Mouse (Mus musculus) heart, adult 9 months (tissue): Measurements from ENCODE around the gene Evx1.

Source experiments
- DNase-seq, 2 experiments: peaks; one replicate each; pipeline ENCODE4 v3.0.0; 2022; ENCODE audit warnings: low spot score in 2 of 2

Evx1 gene

GRCm38 (mm10) chr6:52313391-52314303 is at the start of gene Evx1:
Gene Evx1 (plus strand): TSS chr6:52313498.
- no peak for DNase-seq

GRCm38 (mm10) chr6:52264106-52264790 is 49.0 kb upstream of the Evx1 start:
- DNase-seq = no peak

GRCm38 (mm10) chr6:52265306-52265912 is 47.9 kb upstream of the Evx1 start:
- no peak for DNase-seq

GRCm38 (mm10) chr6:52265913-52266665 is 47.2 kb upstream of the Evx1 start:
- DNase-seq = no peak

- DNase-seq = no peak
Observed at GRCm38 (mm10) chr6:52266666-52266985, 46.7 kb upstream of the Evx1 start.

- no peak for DNase-seq
Observed at GRCm38 (mm10) chr6:52267221-52267620, 46.1 kb upstream of the Evx1 start.

- no peak for DNase-seq
Observed at GRCm38 (mm10) chr6:52267691-52268090, 45.6 kb upstream of the Evx1 start.

GRCm38 (mm10) chr6:52268341-52268740 is 45.0 kb upstream of the Evx1 start:
- no peak for DNase-seq

GRCm38 (mm10) chr6:52268756-52269155 is 44.5 kb upstream of the Evx1 start:
- no peak for DNase-seq

- DNase-seq = peak in 1 of 2 experiments; percentile 31
Observed at GRCm38 (mm10) chr6:52270494-52271480, 42.5 kb upstream of the Evx1 start.

- no peak for DNase-seq
Observed at GRCm38 (mm10) chr6:52272766-52273655, 40.3 kb upstream of the Evx1 start.

- DNase-seq = no peak
Observed at GRCm38 (mm10) chr6:52273656-52274280, 39.5 kb upstream of the Evx1 start.

- no peak for DNase-seq
Observed at GRCm38 (mm10) chr6:52274576-52274975, 38.7 kb upstream of the Evx1 start.

GRCm38 (mm10) chr6:52275563-52276280 is 37.6 kb upstream of the Evx1 start:
- DNase-seq = no peak

- no peak for DNase-seq
Observed at GRCm38 (mm10) chr6:52276382-52276781, 36.9 kb upstream of the Evx1 start.

- DNase-seq = no peak
Observed at GRCm38 (mm10) chr6:52276920-52277319, 36.4 kb upstream of the Evx1 start.

GRCm38 (mm10) chr6:52281084-52281483 is 32.2 kb upstream of the Evx1 start:
- no peak for DNase-seq

GRCm38 (mm10) chr6:52283896-52284295 is 29.4 kb upstream of the Evx1 start:
- no peak for DNase-seq

GRCm38 (mm10) chr6:52290186-52290585 is 23.1 kb upstream of the Evx1 start:
- DNase-seq = no peak
